Mouse (Mus musculus) heart, embryonic 10.5 days (tissue): ENCODE results near the gene Pygm. TPM values are rescaled to one million over a fixed set of nuclear protein-coding genes. Genes with fewer than 3 reads are reported as not detected.

Experiments
- DNase-seq: peaks from one replicate; pipeline ENCODE4 v3.0.0-alpha.2; 2017; ENCODE audit warnings: low spot score
- H3K27ac ChIP-seq: fragments of 300-500 bp; sonication (generic); 2 replicates; pipeline ENCODE4 v1.5.1; 2016; ENCODE audit warnings: mild to moderate bottlenecking
- H3K27me3 ChIP-seq: fragments of 300-500 bp; sonication (generic); 2 replicates; pipeline ENCODE4 v1.6.1; 2016; ENCODE audit warnings: mild to moderate bottlenecking; ENCODE audit not compliant: poor library complexity, insufficient read depth, severe bottlenecking
- H3K36me3 ChIP-seq: fragments of 300-500 bp; sonication (generic); 2 replicates; pipeline ENCODE4 v1.6.1; 2016; ENCODE audit warnings: mild to moderate bottlenecking, moderate library complexity
- H3K4me1 ChIP-seq: fragments of 300-500 bp; sonication (generic); 2 replicates; pipeline ENCODE4 v1.6.1; 2016; ENCODE audit warnings: mild to moderate bottlenecking
- H3K4me3 ChIP-seq: fragments of 300-500 bp; sonication (generic); 2 replicates; pipeline ENCODE4 v1.5.1; 2016; ENCODE audit warnings: mild to moderate bottlenecking, moderate library complexity
- H3K9me3 ChIP-seq: fragments of 300-500 bp; sonication (generic); 2 replicates; pipeline ENCODE4 v1.6.1; 2016; ENCODE audit warnings: mild to moderate bottlenecking, moderate library complexity
- WGBS: fragments of 180-500 bp; shearing (Covaris S2); methylation state at CpG from one replicate; pipeline ENCODE4 v1.1.7; 2016; 5-methylcytosine and 5-hydroxymethylcytosine counted together
- polyA plus RNA-seq: library from polyadenylated mRNA; unstranded; fragments of >200 nt; fragmentation: Nextera tagmentation; extraction: Ambion mirVana; gene quantifications from 2 replicates; pipeline ENCODE4 v1.2.1, GENCODE M21; 2016

Pygm gene
- polyA plus RNA-seq, 1 experiment from 2014 or later, result 103 TPM

DNA sequence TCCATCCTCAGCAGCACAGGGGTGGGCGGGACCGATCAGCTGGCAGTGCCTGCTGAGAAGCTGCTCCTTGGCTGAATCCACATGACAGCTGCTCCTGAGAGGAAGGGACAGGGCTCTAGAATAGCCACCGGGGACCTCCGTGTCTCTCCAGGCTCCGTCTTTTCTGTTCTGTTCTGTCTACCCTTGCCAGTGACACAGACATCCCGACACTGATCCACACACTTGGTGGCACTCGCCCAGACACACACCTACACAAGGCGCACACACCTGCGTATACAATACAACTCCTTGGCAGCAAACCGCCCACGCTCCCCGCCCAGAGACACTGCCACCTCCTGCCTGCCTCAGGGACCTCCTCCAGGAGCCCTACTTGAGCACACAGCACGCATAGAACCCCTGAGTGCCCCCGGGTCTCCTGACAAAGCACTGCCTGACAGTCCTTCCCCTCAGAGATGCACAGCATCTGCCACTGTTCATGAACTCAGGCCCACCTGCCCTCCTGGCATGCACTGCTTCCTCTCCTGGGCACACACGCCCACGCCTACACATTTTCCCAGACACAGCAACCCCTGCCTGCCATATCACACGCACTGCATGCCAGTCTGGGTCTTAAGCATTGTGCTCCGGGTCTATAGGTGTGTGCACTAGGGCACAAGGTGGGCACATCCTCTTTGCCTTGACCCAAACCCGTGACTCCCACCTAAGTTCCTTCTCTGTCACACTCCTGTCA is 36.4 kb downstream of the Pygm start:
- Histone ChIP-seq H3K27ac (no peak overlapping the region), H3K4me1 (peaks cover 29% of the 10 kb centered on the region), H3K27me3 (peaks cover 99% of the 10 kb centered on the region), H3K36me3 (no peaks in the 10 kb centered on the region), H3K9me3 (no peaks in the 10 kb centered on the region), H3K4me3 (no peak overlapping the region)
- DNase-seq, result no peak
- WGBS, result 51% methylated on average over 19 of the region's 19 CpGs

DNA sequence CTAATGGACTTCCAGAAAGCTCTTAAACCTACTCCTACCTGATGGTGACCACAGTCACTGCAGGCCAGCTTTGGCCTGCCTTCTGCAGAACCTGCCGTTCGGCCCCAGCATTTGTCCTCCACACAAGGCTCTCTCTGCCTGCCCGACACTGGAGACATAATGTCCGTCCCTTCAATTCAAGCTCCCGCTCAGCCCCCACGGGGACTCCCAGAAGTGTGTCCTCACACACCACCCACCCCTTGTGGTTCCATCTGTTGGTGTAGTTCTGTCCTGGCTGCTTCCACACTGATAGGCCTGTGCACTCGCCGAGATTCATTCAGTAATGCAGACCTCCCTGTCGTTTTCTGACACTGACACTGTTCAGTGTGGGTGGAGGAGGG is 37.0 kb downstream of the Pygm start:
- Histone ChIP-seq H3K36me3 (no peaks in the 10 kb centered on the region), H3K4me3 (no peak overlapping the region), H3K27ac (no peak overlapping the region), H3K9me3 (no peaks in the 10 kb centered on the region), H3K4me1 (peaks cover 23% of the 10 kb centered on the region), H3K27me3 (peaks cover 99% of the 10 kb centered on the region)
- no peak for DNase-seq
- WGBS, result 69% methylated on average over 9 of the region's 9 CpGs

DNA sequence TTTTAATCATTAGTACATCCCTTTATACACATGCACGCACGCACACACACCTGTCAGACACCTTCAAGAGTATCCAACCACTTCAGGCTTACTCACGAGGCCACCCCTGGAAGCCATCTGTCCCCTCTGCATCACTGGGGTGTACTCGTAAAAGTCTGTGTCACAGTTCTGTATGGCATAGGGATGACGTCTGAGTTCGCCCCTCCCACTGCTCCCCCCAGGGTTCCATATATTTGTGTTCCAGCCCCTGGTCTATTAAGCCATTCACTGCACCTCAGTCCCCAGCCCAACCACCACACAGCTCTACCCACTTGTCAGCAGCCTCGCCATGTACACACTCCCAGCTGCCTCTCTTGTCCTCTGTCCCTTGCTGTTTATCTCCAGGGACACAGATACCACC is 37.8 kb downstream of the Pygm start:
- DNase-seq, result no peak
- 73% methylated on average over 7 of the region's 7 CpGs for WGBS
- Histone ChIP-seq H3K36me3 (no peaks in the 10 kb centered on the region), H3K27ac (no peak overlapping the region), H3K4me3 (no peak overlapping the region), H3K9me3 (no peaks in the 10 kb centered on the region), H3K27me3 (peaks cover 99% of the 10 kb centered on the region), H3K4me1 (peaks cover 15% of the 10 kb centered on the region)

DNA sequence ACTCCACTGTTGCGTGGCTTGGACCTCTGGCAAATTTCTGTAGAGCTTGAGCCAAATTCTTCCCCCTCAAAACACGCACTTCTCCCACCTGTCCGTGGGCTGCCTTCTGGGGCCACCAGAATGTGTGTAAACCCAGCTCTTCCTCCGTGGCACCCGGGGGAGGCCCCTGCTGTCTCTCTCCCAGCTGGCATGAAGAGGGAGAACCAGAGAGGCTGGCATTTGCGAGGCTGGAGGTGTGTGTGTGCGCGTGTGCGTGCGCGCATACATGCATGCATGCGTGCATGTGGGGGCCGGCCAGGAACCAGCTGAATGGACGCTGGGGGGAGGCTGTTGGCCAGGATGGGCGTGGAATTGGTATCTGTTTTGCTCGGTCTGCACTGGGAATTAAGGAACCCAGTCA is 39.0 kb downstream of the Pygm start:
- Histone ChIP-seq H3K4me3 (no peak overlapping the region), H3K27ac (no peak overlapping the region), H3K9me3 (no peaks in the 10 kb centered on the region), H3K36me3 (no peaks in the 10 kb centered on the region), H3K4me1 (peaks cover 15% of the 10 kb centered on the region), H3K27me3 (peaks cover 99% of the 10 kb centered on the region)
- 77% methylated on average over 16 of the region's 16 CpGs for whole genome bisulfite sequencing
- no peak for DNase-seq

DNA sequence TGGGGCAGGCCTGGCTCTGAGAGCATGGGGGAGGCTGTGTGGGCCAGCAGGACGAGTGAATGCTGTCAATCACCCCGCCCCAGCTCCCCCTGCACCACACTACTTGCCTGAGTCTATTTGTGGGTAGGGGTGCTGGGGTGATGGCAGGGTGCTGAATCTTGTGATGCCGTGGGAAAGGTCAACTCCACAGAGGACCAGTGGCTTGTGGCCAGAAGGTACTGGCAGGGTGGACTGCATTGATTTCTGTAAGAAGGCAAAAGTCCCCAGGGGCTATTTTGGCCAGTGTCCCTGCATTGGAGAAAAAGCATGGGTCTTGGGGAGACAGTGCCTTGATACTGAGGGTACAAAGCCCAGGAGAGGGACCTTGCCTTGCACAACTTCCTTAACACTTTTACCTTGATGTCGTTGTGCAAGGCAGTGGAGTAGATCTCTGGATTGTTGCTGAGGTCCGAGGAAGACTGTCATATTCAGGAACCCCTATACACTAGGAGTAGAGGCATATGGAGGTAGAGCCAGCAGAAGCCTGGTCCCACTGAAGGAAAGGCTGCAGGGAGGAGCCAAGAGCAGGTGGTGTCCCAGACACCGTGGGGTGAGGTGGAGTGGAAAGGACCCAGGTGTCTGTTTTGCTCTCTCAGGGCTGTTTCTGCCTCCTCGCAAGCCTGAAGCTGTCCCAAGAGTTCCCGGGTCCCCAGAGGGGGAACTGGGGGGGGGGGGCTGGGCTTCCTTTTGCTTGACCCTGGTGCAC is 40.1 kb downstream of the Pygm start:
- Histone ChIP-seq H3K27me3 (peaks cover 99% of the 10 kb centered on the region), H3K4me3 (no peak overlapping the region), H3K4me1 (peaks cover 14% of the 10 kb centered on the region), H3K9me3 (no peaks in the 10 kb centered on the region), H3K36me3 (no peaks in the 10 kb centered on the region), H3K27ac (no peak overlapping the region)
- WGBS, result 69% methylated on average over 8 of the region's 8 CpGs
- no peak for DNase-seq

DNA sequence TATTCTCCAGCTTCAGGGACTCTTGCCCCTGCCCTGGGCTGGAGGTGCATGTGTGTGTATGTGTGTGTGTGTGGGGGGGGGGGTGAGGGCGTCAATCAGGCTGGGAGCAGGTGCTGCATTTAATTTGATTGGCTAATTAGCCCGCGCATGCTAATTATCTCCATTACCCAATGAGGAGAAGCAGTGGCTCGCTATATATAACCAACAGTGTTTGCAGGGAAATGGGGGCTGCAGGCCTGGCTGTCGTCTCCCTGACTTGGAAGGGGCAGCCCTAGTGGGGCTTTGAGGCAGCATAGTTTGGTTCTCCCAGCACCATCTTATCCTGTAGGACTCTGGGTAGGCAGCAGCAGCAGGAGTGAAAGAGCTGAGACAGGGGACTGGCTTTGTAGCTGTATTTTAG is 41.4 kb downstream of the Pygm start:
- no peak overlapping the region for H3K4me3 ChIP-seq
- no peaks in the 10 kb centered on the region for H3K36me3 ChIP-seq
- peaks cover 14% of the 10 kb centered on the region for H3K4me1 ChIP-seq
- H3K9me3 ChIP-seq, result no peaks in the 10 kb centered on the region
- DNase-seq, result no peak
- H3K27ac ChIP-seq, result no peak overlapping the region
- WGBS, result 50% methylated on average over 5 of the region's 5 CpGs
- peaks cover 99% of the 10 kb centered on the region for H3K27me3 ChIP-seq

DNA sequence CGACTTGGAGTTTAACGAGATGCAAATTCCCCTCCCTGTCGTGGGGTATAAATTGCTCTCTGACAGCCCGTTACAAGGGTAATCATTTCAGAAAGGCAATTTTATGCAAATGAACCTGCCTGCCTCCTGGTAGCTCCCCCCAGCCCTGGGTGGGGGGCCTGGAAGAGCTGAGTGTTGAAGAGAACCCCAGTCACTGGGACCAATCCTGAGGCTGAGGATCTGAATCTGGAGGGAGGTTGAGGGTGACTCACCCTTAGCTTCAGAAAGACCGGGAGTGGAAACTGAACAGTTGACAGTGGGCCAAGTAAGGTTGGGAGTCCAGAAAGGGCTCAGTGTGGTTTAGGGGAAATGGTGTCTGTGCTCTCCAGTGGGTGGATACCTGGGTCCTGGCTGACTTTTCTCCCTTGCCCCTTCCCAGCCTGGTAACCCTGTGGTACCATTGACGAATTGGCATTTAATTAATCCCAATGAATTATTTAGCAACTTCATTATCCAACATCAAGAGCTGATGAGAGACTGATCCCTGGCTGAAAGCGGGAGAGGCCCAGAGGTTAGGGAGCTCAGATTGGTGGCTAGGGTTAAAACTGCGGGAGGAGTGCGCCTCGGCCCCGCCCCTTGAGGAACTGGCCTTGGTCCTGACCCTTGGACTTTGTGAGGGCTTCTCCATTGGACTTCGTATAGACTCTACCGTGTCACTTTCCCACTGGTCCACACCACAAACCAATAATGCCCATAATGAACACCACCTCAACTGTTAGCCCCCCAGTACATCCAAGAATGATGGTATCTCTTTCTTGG is 42.7 kb downstream of the Pygm start:
- H3K4me3 ChIP-seq, result no peak overlapping the region
- no peak for DNase-seq
- no peaks in the 10 kb centered on the region for H3K36me3 ChIP-seq
- no peak overlapping the region for H3K27ac ChIP-seq
- WGBS, result 20% methylated on average over 13 of the region's 13 CpGs
- no peaks in the 10 kb centered on the region for H3K9me3 ChIP-seq
- peaks cover 97% of the 10 kb centered on the region for H3K27me3 ChIP-seq
- peaks cover 14% of the 10 kb centered on the region for H3K4me1 ChIP-seq

DNA sequence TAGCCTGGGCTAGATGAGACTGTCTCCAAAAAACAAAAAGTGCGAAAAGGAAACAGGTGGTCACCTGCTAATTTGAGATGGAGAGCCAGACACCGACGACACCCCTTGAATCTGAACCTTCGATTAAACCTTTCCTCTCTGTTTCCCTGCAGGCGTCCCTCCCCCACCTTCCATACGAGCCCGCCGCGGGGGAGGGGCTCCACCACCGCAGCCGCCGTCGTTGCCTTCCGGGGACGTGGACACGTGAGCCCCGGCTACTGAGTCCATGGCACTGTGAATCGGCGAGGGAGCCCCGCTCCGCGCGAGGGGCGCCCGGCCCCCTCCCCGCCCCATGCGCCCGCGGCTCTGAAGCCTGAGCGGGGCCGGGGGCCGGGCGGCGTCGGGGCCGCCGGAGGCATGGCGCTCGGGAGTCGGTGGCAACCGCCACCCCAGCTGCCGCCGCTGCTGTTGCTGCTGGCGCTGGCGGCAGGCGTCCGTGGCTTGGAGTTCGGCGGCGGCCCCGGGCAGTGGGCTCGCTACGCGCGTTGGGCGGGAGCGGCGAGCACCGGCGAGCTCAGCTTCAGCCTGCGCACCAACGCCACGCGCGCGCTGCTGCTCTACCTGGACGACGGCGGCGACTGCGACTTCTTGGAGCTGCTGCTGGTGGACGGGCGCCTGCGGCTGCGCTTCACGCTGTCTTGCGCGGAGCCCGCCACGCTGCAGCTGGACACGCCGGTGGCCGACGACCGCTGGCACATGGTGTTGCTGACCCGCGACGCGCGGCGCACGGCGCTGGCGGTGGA is 43.6 kb downstream of the Pygm start:
- H3K4me3 ChIP-seq, result peak overlapping the region; percentile 55
- DNase-seq, result no peak
- 2% methylated on average over 94 of the region's 94 CpGs for WGBS
- H3K4me1 ChIP-seq, result peaks cover 14% of the 10 kb centered on the region
- peaks cover 96% of the 10 kb centered on the region for H3K27me3 ChIP-seq
- H3K9me3 ChIP-seq, result no peaks in the 10 kb centered on the region
- H3K36me3 ChIP-seq, result no peaks in the 10 kb centered on the region
- no peak overlapping the region for H3K27ac ChIP-seq

DNA sequence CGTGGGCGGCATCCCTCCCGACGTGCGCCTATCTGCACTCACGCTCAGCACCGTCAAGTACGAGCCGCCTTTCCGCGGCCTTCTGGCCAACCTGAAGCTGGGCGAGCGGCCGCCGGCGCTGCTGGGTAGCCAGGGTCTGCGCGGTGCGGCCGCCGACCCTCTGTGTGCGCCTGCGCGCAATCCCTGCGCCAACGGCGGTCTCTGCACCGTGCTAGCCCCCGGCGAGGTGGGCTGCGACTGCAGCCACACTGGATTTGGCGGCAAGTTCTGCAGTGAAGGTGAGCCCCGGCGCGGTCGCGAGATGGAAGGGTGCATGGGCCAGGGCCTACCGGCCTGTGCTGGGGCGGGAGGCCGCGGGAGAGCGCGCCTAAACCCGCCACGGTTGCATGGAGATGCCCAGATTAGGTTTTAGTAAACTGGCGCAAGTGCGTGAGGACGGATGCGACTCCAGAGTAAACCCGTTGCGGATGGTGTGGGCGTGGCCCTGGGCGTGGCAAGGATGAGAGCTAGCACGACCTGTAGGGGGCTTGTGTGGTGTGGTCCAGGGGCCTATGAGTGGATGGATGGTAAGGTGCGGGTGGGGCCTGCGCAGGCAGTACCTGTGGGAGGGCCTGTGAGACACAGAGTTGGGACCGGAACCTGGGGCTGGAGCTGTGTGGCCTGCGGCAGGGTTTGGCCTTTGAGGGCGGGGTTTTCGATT is 44.5 kb downstream of the Pygm start:
- Histone ChIP-seq H3K27me3 (peaks cover 93% of the 10 kb centered on the region), H3K4me1 (peaks cover 14% of the 10 kb centered on the region), H3K36me3 (no peaks in the 10 kb centered on the region), H3K27ac (no peak overlapping the region), H3K9me3 (no peaks in the 10 kb centered on the region), H3K4me3 (peak overlapping the region; percentile 55)
- no peak for DNase-seq
- under 1% methylated on average over 60 of the region's 60 CpGs for WGBS

DNA sequence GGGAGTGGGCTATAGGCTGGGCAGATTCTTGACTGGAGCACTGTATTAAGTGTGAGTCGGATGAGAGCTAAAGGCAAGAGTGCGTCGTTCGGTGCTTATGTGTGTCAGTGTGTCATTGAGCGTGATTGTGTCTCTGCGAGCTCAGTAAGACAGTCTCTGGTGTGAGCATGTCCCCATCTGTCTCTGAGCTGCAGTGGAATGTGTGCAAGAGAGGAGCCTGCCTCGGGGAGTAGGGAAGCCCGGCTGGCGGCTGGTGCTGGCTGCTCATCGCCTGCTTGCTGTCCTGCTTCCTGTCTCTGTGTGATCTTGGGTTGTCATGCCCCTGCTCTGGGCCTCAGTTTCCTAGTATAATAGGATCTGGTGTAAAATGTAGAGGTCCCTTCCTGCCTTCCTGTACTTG is 58.8 kb downstream of the Pygm start:
- no peak for DNase-seq
- Histone ChIP-seq H3K36me3 (no peaks in the 10 kb centered on the region), H3K27me3 (peaks cover 69% of the 10 kb centered on the region), H3K9me3 (no peaks in the 10 kb centered on the region), H3K27ac (no peak overlapping the region), H3K4me1 (peaks cover 5% of the 10 kb centered on the region; the same call in 1 of the 2 replicates), H3K4me3 (no peak overlapping the region)
- 60% methylated on average over 10 of the region's 10 CpGs for WGBS

DNA sequence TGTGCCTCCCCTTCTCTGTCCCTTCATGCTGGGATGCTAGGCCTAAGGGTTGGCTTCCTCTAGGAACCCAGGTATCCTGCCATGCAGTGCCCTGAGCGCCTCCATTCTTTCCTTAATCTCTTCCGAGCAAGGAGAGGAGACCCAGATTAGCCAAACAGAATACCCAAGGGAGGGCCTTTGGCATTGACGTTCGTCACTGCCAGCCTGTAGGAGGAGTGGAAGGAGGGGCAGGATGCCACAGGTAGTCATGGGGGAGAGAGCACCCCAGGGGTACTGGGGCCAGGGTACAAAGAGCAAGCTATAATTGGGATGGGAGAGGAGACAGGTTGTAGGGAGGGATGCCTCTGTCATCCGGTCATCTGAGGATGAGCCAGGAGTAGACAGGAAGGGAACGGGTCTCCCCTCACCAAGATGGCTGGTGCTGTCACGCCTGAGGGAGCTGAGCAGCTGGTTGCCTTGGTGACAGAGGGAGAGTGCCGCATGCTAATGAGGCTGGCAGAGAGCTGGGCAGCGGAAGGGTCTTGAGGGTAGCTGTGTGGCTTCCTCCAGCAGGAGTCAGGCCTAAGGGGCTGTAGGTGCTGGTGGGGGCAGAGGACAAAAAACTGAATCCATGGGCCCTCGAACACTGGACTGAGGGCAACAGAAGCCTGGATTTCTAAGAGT is 61.7 kb downstream of the Pygm start:
- Histone ChIP-seq H3K4me3 (no peak overlapping the region), H3K27me3 (peaks cover 88% of the 10 kb centered on the region), H3K4me1 (peaks cover 15% of the 10 kb centered on the region), H3K36me3 (no peaks in the 10 kb centered on the region), H3K9me3 (no peaks in the 10 kb centered on the region), H3K27ac (no peak overlapping the region)
- DNase-seq, result no peak
- 37% methylated on average over 10 of the region's 10 CpGs for WGBS
